Mouse (Mus musculus): ENCODE data around the gene Kcnip4. TPM values are rescaled to one million over a fixed set of nuclear protein-coding genes. Genes with fewer than 3 reads are reported as not detected.

Gene Kcnip4
- total and polyA plus RNA-seq, 3 experiments, result 0.19 TPM; not detected in 2

DNA sequence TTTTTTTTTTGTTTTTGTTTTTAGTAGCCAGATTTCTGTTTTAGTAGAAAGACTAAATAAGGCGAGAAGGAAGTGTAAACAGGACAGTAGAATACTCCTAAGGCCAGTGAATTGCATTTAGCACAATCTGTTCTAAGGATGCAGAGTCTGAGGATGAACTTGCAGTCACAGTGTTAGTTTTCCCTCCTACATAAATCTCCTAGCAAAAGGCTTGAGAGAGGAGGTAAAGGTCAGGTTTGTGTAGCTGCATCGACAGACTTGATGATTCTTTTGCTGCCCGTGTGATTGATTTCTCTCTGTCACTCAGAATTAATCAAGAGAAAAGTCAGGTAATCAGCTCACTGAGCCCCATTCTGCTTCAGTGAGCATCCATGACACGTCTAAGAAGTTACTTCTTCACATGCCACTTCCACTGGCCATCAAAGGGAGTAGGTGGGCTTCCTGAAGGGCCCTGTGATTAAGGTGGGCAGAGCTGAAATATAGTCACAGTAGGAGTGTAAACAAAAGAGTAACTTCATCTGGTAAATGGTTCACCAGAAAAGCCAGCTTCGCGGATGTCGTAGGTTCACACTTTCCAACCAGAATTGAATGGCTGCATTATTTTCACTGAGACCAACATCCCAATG, 1183.8 kb downstream of the Kcnip4 start:
- Histone ChIP-seq H3K9me3 (replicated peaks; ENCODE audit: insufficient read depth, low read length) (no peaks in the 10 kb centered on the region), H3K27me3 (ENCODE audit: control insufficient read depth in 1 of 2, insufficient read depth in 2 of 2, low read length in 2 of 2) (no peaks in the 10 kb centered on the region; a peak in 1 of 4 replicates), H3K79me2 (ENCODE audit: control insufficient read depth, insufficient read depth, low read length, poor library complexity) (no peaks in the 10 kb centered on the region), H3K4me1 (ENCODE audit: control insufficient read depth in 1 of 2, insufficient read depth in 2 of 2, low read length in 2 of 2) (no peaks in the 10 kb centered on the region), H3K4me3 (ENCODE audit: control insufficient read depth in 1 of 2, insufficient read depth in 1 of 2, low read depth in 2 of 2, low read length in 2 of 2) (no peak overlapping the region), H3K9ac (ENCODE audit: control insufficient read depth, low read depth, low read length, poor library complexity, severe bottlenecking) (no peak overlapping the region), H3K27ac (ENCODE audit: control insufficient read depth, low read depth, low read length) (no peak overlapping the region), H3K36me3 (ENCODE audit: control insufficient read depth in 1 of 2, insufficient read depth in 2 of 2, low read length in 2 of 2) (no peaks in the 10 kb centered on the region)
- TF ChIP-seq USF2 (IDR thresholded peaks at IDR 0.05; ENCODE audit: borderline replicate concordance in 1 of 2, insufficient read depth in 1 of 2, low read depth in 1 of 2, low read length in 2 of 2), result no peak
- no peak for TF ChIP-seq RCOR1 (IDR thresholded peaks at IDR 0.05; ENCODE audit: low read depth, low read length)
- no peak for TF ChIP-seq MAX (IDR thresholded peaks at IDR 0.05; ENCODE audit: low read length)
- TF ChIP-seq HCFC1 (IDR thresholded peaks at IDR 0.05; ENCODE audit: low read depth, low read length), result no peak
- no peak for TF ChIP-seq UBTF (IDR thresholded peaks at IDR 0.05; ENCODE audit: borderline replicate concordance, insufficient read depth, low read depth, low read length)
- no peak for TF ChIP-seq KAT2A (conservative IDR thresholded peaks at IDR 0.05; ENCODE audit: low read depth, low read length)
- no peak for TF ChIP-seq MYB (IDR thresholded peaks at IDR 0.05; ENCODE audit: low read depth, low read length)
- TF ChIP-seq E2F4 (IDR thresholded peaks at IDR 0.05; ENCODE audit: borderline replicate concordance, low read depth, low read length), result no peak
- TF ChIP-seq MEF2A (IDR thresholded peaks at IDR 0.05; ENCODE audit: extremely low read depth, insufficient replicate concordance, low read depth, low read length, poor library complexity, severe bottlenecking), result no peak
- no peak for TF ChIP-seq TCF12 (IDR thresholded peaks at IDR 0.05; ENCODE audit: low read depth, low read length)
- TF ChIP-seq CHD1 (IDR thresholded peaks at IDR 0.05; ENCODE audit: low read depth, low read length), result no peak
- no peak for TF ChIP-seq GABPA (IDR thresholded peaks at IDR 0.05; ENCODE audit: low read depth, low read length)
- no peak for TF ChIP-seq POLR2AphosphoS2 (IDR thresholded peaks at IDR 0.05; ENCODE audit: low read length)
- no peak for TF ChIP-seq ZMIZ1 (IDR thresholded peaks at IDR 0.05; ENCODE audit: low read depth, low read length)
- no peak for TF ChIP-seq GATA1 (IDR thresholded peaks at IDR 0.05; ENCODE audit: low read depth, low read length)
- no peak for TF ChIP-seq ZKSCAN1 (IDR thresholded peaks at IDR 0.05; ENCODE audit: low read depth, low read length)
- no peak for TF ChIP-seq RAD21 (IDR thresholded peaks at IDR 0.05; ENCODE audit: low read depth, low read length)
- no peak for TF ChIP-seq CTCF (IDR thresholded peaks at IDR 0.05 in 2 of 3, conservative IDR thresholded peaks at IDR 0.05 in 1 of 3; ENCODE audit: control insufficient read depth in 1 of 3, insufficient read depth in 1 of 3, low read depth in 2 of 3, low read length in 3 of 3, poor library complexity in 1 of 3, severe bottlenecking in 1 of 3)
- DNase-seq (ENCODE audit: low read depth, low spot score), result no peak

All from MEL (cell line).